9 mouse cellular contexts compared by ENCODE assay signal in the genomic region with DNA sequence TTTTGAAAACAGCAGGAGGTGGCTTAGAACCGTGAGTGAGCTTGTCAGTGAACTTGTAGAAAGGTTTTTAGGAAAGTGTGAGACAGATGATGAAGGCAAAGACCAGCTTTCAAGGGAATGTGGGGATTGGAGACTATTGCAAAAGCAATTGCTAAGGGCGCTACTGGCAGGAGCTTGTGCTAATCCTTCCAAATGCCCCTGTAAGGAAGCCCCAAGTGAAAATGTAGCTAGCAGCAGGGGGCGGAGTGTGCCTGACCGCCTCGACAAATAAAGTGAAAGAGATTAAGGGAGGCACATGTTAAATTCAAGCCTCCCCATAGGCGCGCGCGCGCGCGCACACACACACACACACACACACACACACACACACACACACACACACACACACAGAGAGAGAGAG. TPM values are rescaled to one million over a fixed set of nuclear protein-coding genes. Genes with fewer than 3 reads are reported as not detected.
DNase-seq lines count a peak whose midpoint lies in the region; ATAC-seq and TF ChIP-seq lines count a peak whose summit lies in the region.
"Not testable (repeated sequence)": the region's sequence is repeated elsewhere in the genome, so short reads cannot be mapped to it uniquely, and the experiment has no call there.
"Had no signal": no experiment of that assay in that cellular context is flagged by ENCODE, and none has a peak within 500 bp of the region (broad histone marks: within the 10 kb centered on the region; RNA-seq: fewer than 3 reads in every experiment).

No protein-coding gene starts in this region.

- H3K36me3 ChIP-seq in embryonic facial prominence, embryonic 12.5 days; intestine, embryonic 14.5 days (ENCODE audit: control insufficient read depth, insufficient read depth, low read length); liver, postnatal 0 days (replicated peaks; ENCODE audit: insufficient read depth, low read length); testis, adult 2 months (ENCODE audit: control insufficient read depth, insufficient read depth, low read length): not testable (repeated sequence)

- H3K27me3 ChIP-seq in embryonic facial prominence, embryonic 12.5 days; intestine, embryonic 14.5 days (replicated peaks; ENCODE audit: control insufficient read depth, insufficient read depth, low read length); liver, postnatal 0 days (ENCODE audit: insufficient read depth, low read length); testis, adult 2 months (ENCODE audit: control insufficient read depth, insufficient read depth, low read length): not testable (repeated sequence)

- H3K4me3 ChIP-seq in embryonic facial prominence, embryonic 12.5 days; intestine, embryonic 14.5 days (ENCODE audit: low read depth, low read length); liver, postnatal 0 days (ENCODE audit: low read depth, low read length); testis, adult 2 months (ENCODE audit: control insufficient read depth, low read depth, low read length): not testable (repeated sequence)

- H3K27ac ChIP-seq in embryonic facial prominence, embryonic 12.5 days; intestine, embryonic 14.5 days (ENCODE audit: low read depth): not testable (repeated sequence)
- H3K27ac ChIP-seq in liver, postnatal 0 days (ENCODE audit: low read depth), result 0 out of 2 replicates have a peak overlapping the region, but pooled peaks have one; percentile 22
- H3K27ac ChIP-seq in testis, adult 2 months (ENCODE audit: control insufficient read depth, insufficient read depth, low read depth, low read length), result 0 out of 2 replicates have a peak overlapping the region, but pooled peaks have one; percentile 42

- not testable (repeated sequence) for H3K9ac ChIP-seq in embryonic facial prominence, embryonic 12.5 days; intestine, embryonic 14.5 days (ENCODE audit: low read length); liver, postnatal 0 days (replicated peaks)

- H3K4me2 ChIP-seq in embryonic facial prominence, embryonic 12.5 days (replicated peaks), result peak overlapping the region; percentile 21
- H3K4me2 ChIP-seq in intestine, embryonic 14.5 days (ENCODE audit: low read length), result 0 out of 2 replicates have a peak overlapping the region, but pooled peaks have one; percentile 6
- peak overlapping the region; percentile 40; the same call in 1 of the 2 replicates for H3K4me2 ChIP-seq in liver, postnatal 0 days (ENCODE audit: low read depth, low read length)

- TF ChIP-seq POLR2A in testis, adult 2 months (IDR thresholded peaks at IDR 0.05; ENCODE audit: control insufficient read depth, low read depth, low read length), result not testable (repeated sequence)

- H3K9me3 ChIP-seq in embryonic facial prominence, embryonic 12.5 days; intestine, embryonic 14.5 days (ENCODE audit: control insufficient read depth, low read length); liver, postnatal 0 days (ENCODE audit: low read length): not testable (repeated sequence)

- not testable (repeated sequence) for ATAC-seq in embryonic facial prominence, embryonic 12.5 days (ENCODE audit: insufficient number of reproducible peaks, insufficient read depth, low FRiP score, low TSS enrichment)
- ATAC-seq in intestine, embryonic 14.5 days (replicated peaks; ENCODE audit: low FRiP score, low TSS enrichment, low read depth), result peak; percentile 70; the same call in 1 of the 2 replicates
- peak; percentile 84 for ATAC-seq in liver, postnatal 0 days

- WGBS in embryonic facial prominence, embryonic 12.5 days, result 25% methylated on average over 12 of the region's 12 CpGs
- 21% methylated on average over 12 of the region's 12 CpGs for WGBS in intestine, embryonic 14.5 days
- WGBS in liver, postnatal 0 days (ENCODE audit: insufficient replicate concordance), result 16% methylated on average over 12 of the region's 12 CpGs

- peak; percentile 49 for TF ChIP-seq CTCF in liver, postnatal 0 days (IDR thresholded peaks at IDR 0.05; ENCODE audit: low read depth)
- not testable (repeated sequence) for TF ChIP-seq CTCF in testis, adult 2 months (IDR thresholded peaks at IDR 0.05; ENCODE audit: control insufficient read depth, insufficient read depth, insufficient replicate concordance, low read depth, low read length)

- peak; percentile 82 for DNase-seq in adrenal gland, adult 8-10 months
- DNase-seq in heart, adult 18-20 months, result peak; percentile 25 to 26
- peak; percentile 69 for DNase-seq in intestine, embryonic 14.5 days (ENCODE audit: low spot score)
- peak; percentile 47 to 65 for DNase-seq in layer of hippocampus, postnatal 10 days (ENCODE audit: low spot score in 2 of 2)
- peak; percentile 53 for DNase-seq in liver, postnatal 0 days
- peak; percentile 23 for DNase-seq in naive thymus-derived CD4-positive, alpha-beta T cell, adult 2 months (ENCODE audit: low read depth)

- TF ChIP-seq EP300 in liver, postnatal 0 days (IDR thresholded peaks at IDR 0.05; ENCODE audit: low read depth), result not testable (repeated sequence)

- H3K4me1 ChIP-seq in embryonic facial prominence, embryonic 12.5 days; intestine, embryonic 14.5 days (replicated peaks; ENCODE audit: control insufficient read depth, insufficient read depth, low read length); liver, postnatal 0 days (ENCODE audit: insufficient read depth); testis, adult 2 months (ENCODE audit: control insufficient read depth, insufficient read depth, low read length): not testable (repeated sequence)

RNA-seq across cellular contexts. Expression of a gene that starts 5.4 kb away (rescaled TPM):
- total RNA-seq in adrenal gland, adult 8-10 months (2022), result 10 to 100 TPM in 3 of 4 experiments, 1 to 10 TPM in 1; 9.3 to 39.6 (median 18.5) TPM
- polyA plus RNA-seq in embryonic facial prominence, embryonic 12.5 days (2016; fragmentation: Nextera tagmentation; extraction: Ambion mirVana), result not detected in 2 replicates
- not detected for total RNA-seq in heart, adult 18-20 months (2021)
- 0.16 and 0.42 TPM in 2 replicates for polyA plus RNA-seq in intestine, embryonic 14.5 days (2014; fragmentation: Nextera tagmentation; extraction: Ambion mirVana)
- 1 to 10 TPM; 1.3 to 1.8 TPM for total RNA-seq in layer of hippocampus, postnatal 10 days (2021)
- polyA plus RNA-seq in liver, postnatal 0 days (2015; fragmentation: Nextera tagmentation; extraction: Ambion mirVana), result not detected in 2 replicates
- polyA plus RNA-seq in testis, adult 2 months (2012; rRNA removed), result 10.4 and 10.7 TPM in 2 replicates
- total RNA-seq: ES-E14 had no signal

RNA-seq across cellular contexts. Expression of a gene that starts 16.5 kb away (rescaled TPM):
- 10 to 100 TPM; 12.6 to 50.0 (median 21.5) TPM for total RNA-seq in adrenal gland, adult 8-10 months (2022)
- not detected in 2 replicates for polyA plus RNA-seq in embryonic facial prominence, embryonic 12.5 days (2016; fragmentation: Nextera tagmentation; extraction: Ambion mirVana)
- total RNA-seq in heart, adult 18-20 months (2021), result not detected
- polyA plus RNA-seq in intestine, embryonic 14.5 days (2014; fragmentation: Nextera tagmentation; extraction: Ambion mirVana), result not detected in 2 replicates
- total RNA-seq in layer of hippocampus, postnatal 10 days (2021), result 1 to 10 TPM; 1.5 TPM
- not detected in 2 replicates for polyA plus RNA-seq in liver, postnatal 0 days (2015; fragmentation: Nextera tagmentation; extraction: Ambion mirVana)
- 1.3 and 2.9 TPM in 2 replicates for polyA plus RNA-seq in testis, adult 2 months (2012; rRNA removed)
- total RNA-seq: ES-E14 had no signal

RNA-seq across cellular contexts. Expression of a gene that starts 16.6 kb away (rescaled TPM):
- total RNA-seq in adrenal gland, adult 8-10 months (2022), result 10 to 100 TPM in 2 of 4 experiments, 1 to 10 TPM in 2; 3.3 to 24.0 (median 9.7) TPM
- not detected in 2 replicates for polyA plus RNA-seq in embryonic facial prominence, embryonic 12.5 days (2016; fragmentation: Nextera tagmentation; extraction: Ambion mirVana)
- not detected for total RNA-seq in heart, adult 18-20 months (2021)
- polyA plus RNA-seq in intestine, embryonic 14.5 days (2014; fragmentation: Nextera tagmentation; extraction: Ambion mirVana), result not detected in 2 replicates
- under 1 TPM; 0.48 to 0.87 TPM for total RNA-seq in layer of hippocampus, postnatal 10 days (2021)
- not detected in 2 replicates for polyA plus RNA-seq in liver, postnatal 0 days (2015; fragmentation: Nextera tagmentation; extraction: Ambion mirVana)
- 0.23 and 0.41 TPM in 2 replicates for polyA plus RNA-seq in testis, adult 2 months (2012; rRNA removed)
- total RNA-seq: ES-E14 had no signal

RNA-seq across cellular contexts. Expression of a gene that starts 31.7 kb away (rescaled TPM):
- 1 to 10 TPM; 3.6 to 8.9 (median 5.8) TPM for total RNA-seq in adrenal gland, adult 8-10 months (2022)
- polyA plus RNA-seq in embryonic facial prominence, embryonic 12.5 days (2016; fragmentation: Nextera tagmentation; extraction: Ambion mirVana), result not detected in 2 replicates
- under 1 TPM in 1 of 2 experiments, not detected in 1; 0.08 TPM for total RNA-seq in heart, adult 18-20 months (2021)
- polyA plus RNA-seq in intestine, embryonic 14.5 days (2014; fragmentation: Nextera tagmentation; extraction: Ambion mirVana), result 0.09 TPM in 1 of 2 replicates, not detected in the other
- 1 to 10 TPM in 1 of 2 experiments, under 1 TPM in 1; 0.76 to 1.1 TPM for total RNA-seq in layer of hippocampus, postnatal 10 days (2021)
- 1.3 and 1.7 TPM in 2 replicates for polyA plus RNA-seq in liver, postnatal 0 days (2015; fragmentation: Nextera tagmentation; extraction: Ambion mirVana)
- 0.22 and 0.23 TPM in 2 replicates for polyA plus RNA-seq in testis, adult 2 months (2012; rRNA removed)

Comparison
In these comparisons a context has a peak if more than half of its experiments do, and no peak if none do; other contexts are left out.
1. DNase-seq: peak in every context shown above with its lines; median percentile 82 in adrenal gland, adult 8-10 months; 69 in intestine, embryonic 14.5 days; 56 in layer of hippocampus, postnatal 10 days; 53 in liver, postnatal 0 days; 26 in heart, adult 18-20 months; 23 in naive thymus-derived CD4-positive, alpha-beta T cell, adult 2 months.